Mouse (Mus musculus): Measurements from ENCODE around the gene Mink1. TPM values are rescaled to one million over a fixed set of nuclear protein-coding genes. Genes with fewer than 3 reads are reported as not detected.

Mink1 gene
- polyA plus RNA-seq, 1 experiment from 2014 or later = 63.2 TPM

GRCm38 (mm10) chr11:70586261-70586660 lies 23.6 kb downstream of the Mink1 start:
- DNase-seq (ENCODE audit: low read depth, low spot score) = no peak
- no peaks in the 10 kb centered on the region for H3K27me3 ChIP-seq
- in situ Hi-C loops (cut with MboI; ENCODE audit: low pct_unique_long_range_greater_than_20kb) = no loop called here
- ATAC-seq = no peak
- no peak for TF ChIP-seq CTCF (IDR thresholded peaks at IDR 0.05)
- CTCF ChIA-PET = interaction anchor here (1.0 to 2.6 kb wide), 3 partner anchors 14 to 24 kb away, joined by 3 to 8 read pairs (median 6); partner anchors contain the start of gene Mink1
- POLR2A ChIA-PET = interaction anchor here (0.8 kb wide), 1 partner anchor 61 kb away, joined by 3 read pairs; the partner anchor contains the start of gene Psmb6

GRCm38 (mm10) chr11:70586954-70587353 lies 24.3 kb downstream of the Mink1 start:
- TF ChIP-seq CTCF (IDR thresholded peaks at IDR 0.05) = no peak
- DNase-seq (ENCODE audit: low read depth, low spot score) (no peak), ATAC-seq (no peak)
- H3K27me3 ChIP-seq = no peaks in the 10 kb centered on the region
- CTCF ChIA-PET = interaction anchor here (2.4 to 2.6 kb wide), 2 partner anchors 14 to 24 kb away, joined by 6 to 8 read pairs; partner anchors contain the start of gene Mink1
- POLR2A ChIA-PET = interaction anchor here (1.6 kb wide), 1 partner anchor 10 kb away, joined by 3 read pairs; no protein-coding TSS in a partner anchor
- in situ Hi-C loops (cut with MboI; ENCODE audit: low pct_unique_long_range_greater_than_20kb) = no loop called here

GRCm38 (mm10) chr11:70591733-70592132 lies 29.1 kb downstream of the Mink1 start:
- no peak for TF ChIP-seq CTCF (IDR thresholded peaks at IDR 0.05)

DNA sequence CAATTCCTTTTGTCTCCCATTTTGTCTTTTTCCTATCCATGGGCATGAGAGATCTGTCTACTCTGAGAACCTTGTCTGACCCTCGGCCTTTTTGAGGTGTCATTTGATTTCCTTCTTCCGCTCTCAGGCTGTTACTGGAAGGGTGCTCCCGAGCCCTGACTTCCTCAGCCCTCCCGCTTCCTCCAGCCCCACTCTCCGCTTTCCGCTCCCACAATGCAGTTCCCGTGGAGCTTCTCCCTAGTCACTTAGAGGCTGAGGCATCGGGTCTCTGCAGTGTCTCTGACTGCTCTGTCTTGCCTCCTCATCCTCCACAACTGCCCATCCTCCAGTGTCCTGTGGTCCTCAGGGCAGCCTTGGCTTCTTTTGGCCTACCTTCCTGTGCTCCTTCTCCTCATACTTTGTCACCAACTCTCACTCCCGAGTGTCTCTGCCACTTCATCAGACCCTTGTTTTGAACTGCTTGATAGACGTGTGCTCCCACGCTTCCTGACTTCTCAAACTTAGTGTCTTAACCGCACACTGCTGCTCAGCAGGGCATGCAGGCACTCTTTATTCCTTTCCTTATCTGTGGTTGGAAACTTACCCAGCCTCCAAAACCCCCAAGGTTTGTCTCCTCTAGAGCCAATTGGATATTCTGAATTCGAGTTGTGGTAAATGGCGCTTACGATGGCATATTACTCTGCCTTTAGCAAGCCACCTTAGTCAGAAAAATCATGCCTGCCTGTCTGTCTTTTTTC lies 31.7 kb downstream of the Mink1 start:
- POLR2A ChIA-PET = no interaction called here
- in situ Hi-C loops (cut with MboI; ENCODE audit: low pct_unique_long_range_greater_than_20kb) = no loop called here
- no peak for TF ChIP-seq CTCF (IDR thresholded peaks at IDR 0.05)
- CTCF ChIA-PET = no interaction called here
- no peak for DNase-seq (ENCODE audit: low read depth, low spot score)
- no peak for ATAC-seq
- no peaks in the 10 kb centered on the region for H3K27me3 ChIP-seq

More at GRCm38 (mm10) chr11:70591733-70592132, 29.1 kb downstream of the Mink1 start:
- ATAC-seq = no peak
- no peak for DNase-seq (ENCODE audit: low read depth, low spot score)
- POLR2A ChIA-PET = no interaction called here
- H3K27me3 ChIP-seq = no peaks in the 10 kb centered on the region
- CTCF ChIA-PET = interaction anchor here (0.8 to 1.1 kb wide), 2 partner anchors 9 kb away, joined by 3 read pairs; no protein-coding TSS in a partner anchor
- in situ Hi-C loops (cut with MboI; ENCODE audit: low pct_unique_long_range_greater_than_20kb) = no loop called here

DNA sequence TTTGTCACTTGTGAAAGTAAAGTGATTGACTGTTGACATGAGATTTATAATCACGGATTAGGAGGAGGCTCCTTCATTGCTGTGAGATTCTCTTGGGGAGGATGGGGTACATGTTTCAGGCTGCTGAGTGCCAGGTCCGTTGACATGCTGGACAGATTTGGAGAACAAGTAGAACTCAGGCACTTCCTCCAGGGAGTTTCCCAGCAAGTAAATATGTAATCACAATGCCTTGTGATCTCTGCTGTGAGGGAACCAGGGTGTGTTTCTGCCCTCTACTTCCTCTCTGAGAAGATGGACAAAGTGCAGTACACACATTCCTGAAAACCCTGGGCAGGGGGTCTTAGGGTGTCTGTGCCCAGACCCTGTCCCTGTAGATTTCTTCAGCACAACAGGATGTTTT lies 33.0 kb downstream of the Mink1 start:
- no peak for TF ChIP-seq CTCF (IDR thresholded peaks at IDR 0.05)
- ChIA-PET POLR2A (no interaction called here), CTCF (no interaction called here)
- H3K27me3 ChIP-seq = no peaks in the 10 kb centered on the region
- in situ Hi-C loops (cut with MboI; ENCODE audit: low pct_unique_long_range_greater_than_20kb) = loop anchor here (5.0 kb wide), 1 partner anchor 53 kb away; the partner anchor contains the start of gene Pld2
- ATAC-seq = no peak
- no peak for DNase-seq (ENCODE audit: low read depth, low spot score)

- CTCF ChIA-PET = no interaction called here
- no peak for TF ChIP-seq CTCF (IDR thresholded peaks at IDR 0.05)
- no peaks in the 10 kb centered on the region for H3K27me3 ChIP-seq
- in situ Hi-C loops (cut with MboI; ENCODE audit: low pct_unique_long_range_greater_than_20kb) = loop anchor here (5.0 kb wide), 1 partner anchor 54 kb away; the partner anchor contains the start of gene Pld2
- ATAC-seq (no peak), DNase-seq (ENCODE audit: low read depth, low spot score) (no peak)
- POLR2A ChIA-PET = no interaction called here
Measured at GRCm38 (mm10) chr11:70596094-70596493, 33.4 kb downstream of the Mink1 start.

DNA sequence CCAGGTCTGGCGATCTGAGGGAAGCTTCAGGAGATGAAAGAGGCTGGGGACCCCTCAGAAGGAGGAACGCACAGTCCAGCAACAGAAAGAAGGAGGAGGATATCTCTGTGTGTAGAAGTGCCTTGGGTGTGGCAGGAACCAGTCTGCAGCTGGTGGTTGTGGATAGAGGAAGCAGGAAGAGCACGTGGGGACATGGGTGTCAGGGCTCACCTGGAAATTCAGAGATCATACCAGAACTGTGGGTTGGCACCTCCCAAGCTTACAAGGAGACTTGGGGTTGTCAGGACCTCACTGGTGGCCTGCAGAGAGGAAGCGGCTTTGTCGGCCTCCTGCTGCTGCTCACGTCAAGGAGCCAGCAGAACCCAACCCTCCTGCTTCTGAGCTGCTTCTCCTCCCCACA lies 34.6 kb downstream of the Mink1 start:
- no peak for TF ChIP-seq CTCF (IDR thresholded peaks at IDR 0.05)
- no peak for DNase-seq (ENCODE audit: low read depth, low spot score)
- CTCF ChIA-PET = interaction anchor here (2.1 kb wide), 1 partner anchor 72 kb away, joined by 6 read pairs; the partner anchor contains the start of gene Psmb6
- in situ Hi-C loops (cut with MboI; ENCODE audit: low pct_unique_long_range_greater_than_20kb) = loop anchor here (5.0 kb wide), 1 partner anchor 55 kb away; the partner anchor contains the start of gene Pld2
- POLR2A ChIA-PET = no interaction called here
- ATAC-seq = no peak
- H3K27me3 ChIP-seq = no peaks in the 10 kb centered on the region

DNA sequence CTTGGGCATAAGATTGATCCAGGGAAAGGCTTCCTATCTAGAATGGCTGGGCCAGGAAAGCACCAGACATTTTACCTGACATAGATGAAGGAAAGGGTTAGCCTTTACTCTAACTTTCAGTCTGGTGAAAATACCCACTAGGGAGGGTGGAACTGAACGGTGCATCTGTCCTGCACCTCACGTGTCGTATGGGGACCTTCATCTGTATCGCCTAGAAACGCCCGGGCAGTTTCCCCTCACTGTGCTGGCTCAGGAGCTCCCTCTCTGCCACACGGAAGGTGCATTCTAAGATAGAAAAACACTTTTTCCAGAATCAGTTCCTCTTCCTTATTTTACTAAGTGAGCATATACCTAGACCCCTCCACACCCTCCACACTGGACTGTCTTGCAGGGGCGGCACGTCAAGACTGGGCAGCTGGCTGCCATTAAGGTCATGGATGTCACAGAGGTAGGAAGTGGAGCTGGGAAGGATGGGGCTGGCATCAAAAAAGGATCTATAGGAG lies 35.8 kb downstream of the Mink1 start:
- no peak for DNase-seq (ENCODE audit: low read depth, low spot score)
- no peak for ATAC-seq
- TF ChIP-seq CTCF (IDR thresholded peaks at IDR 0.05) = no peak
- POLR2A ChIA-PET = interaction anchor here (0.5 kb wide), 1 partner anchor 35 kb away, joined by 3 read pairs; no protein-coding TSS in a partner anchor
- in situ Hi-C loops (cut with MboI; ENCODE audit: low pct_unique_long_range_greater_than_20kb) = loop anchor here (5.0 kb wide), 1 partner anchor 56 kb away; the partner anchor contains the start of gene Pld2
- CTCF ChIA-PET = interaction anchor here (0.9 to 2.1 kb wide), 2 partner anchors 11 to 74 kb away, joined by 4 to 6 read pairs; partner anchors contain the start of gene Psmb6
- H3K27me3 ChIP-seq = no peaks in the 10 kb centered on the region

DNA sequence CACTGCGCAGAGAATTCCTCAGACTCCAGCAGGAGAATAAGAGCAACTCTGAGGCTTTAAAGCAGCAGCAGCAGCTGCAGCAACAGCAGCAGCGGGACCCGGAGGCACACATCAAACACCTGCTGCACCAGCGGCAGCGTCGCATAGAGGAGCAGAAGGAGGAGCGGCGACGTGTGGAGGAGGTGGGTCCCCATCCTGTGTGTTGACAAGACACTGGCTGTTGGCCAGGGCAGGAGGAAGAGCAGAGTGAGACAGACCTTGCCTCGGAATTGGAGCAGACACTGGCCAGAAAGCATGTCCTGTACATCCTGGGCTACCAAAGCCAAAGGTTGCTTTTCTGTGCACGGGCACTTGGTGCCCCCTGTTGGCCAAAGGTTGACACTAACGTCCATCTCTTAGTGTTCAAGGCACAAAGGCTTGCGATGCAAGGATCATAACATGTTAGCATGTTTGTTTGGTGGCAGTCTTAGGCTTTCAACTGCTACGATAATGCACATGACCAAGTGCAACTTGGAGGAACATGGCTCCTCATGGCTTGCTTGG lies 42.4 kb downstream of the Mink1 start:
- POLR2A ChIA-PET = interaction anchor here (0.6 kb wide), 2 partner anchors 42 to 98 kb away, joined by 3 read pairs; no protein-coding TSS in a partner anchor
- CTCF ChIA-PET = no interaction called here

DNA sequence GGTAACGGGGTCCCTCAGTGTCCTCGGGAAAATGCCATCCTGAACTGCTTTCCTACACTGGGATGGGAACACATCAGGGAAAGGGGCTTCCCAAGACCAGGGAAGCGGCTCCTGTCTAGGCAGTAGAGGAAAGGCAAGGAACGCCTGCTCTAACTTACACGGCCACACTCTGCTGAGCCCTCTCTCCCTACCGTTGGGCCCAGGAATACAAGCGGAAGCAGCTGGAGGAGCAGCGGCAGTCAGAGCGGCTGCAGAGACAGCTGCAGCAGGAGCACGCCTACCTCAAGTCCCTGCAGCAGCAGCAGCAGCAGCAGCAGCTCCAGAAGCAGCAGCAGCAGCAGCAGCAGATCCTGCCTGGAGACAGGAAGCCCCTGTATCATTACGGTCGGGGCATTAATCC lies 44.0 kb downstream of the Mink1 start:
- in situ Hi-C loops (cut with MboI; ENCODE audit: low pct_unique_long_range_greater_than_20kb) = loop anchor here (5.0 kb wide), 1 partner anchor 89 kb away; the partner anchor contains the start of gene Gltpd2
- POLR2A ChIA-PET = no interaction called here

More for the DNA sequence above, 42.4 kb downstream of the Mink1 start:
- ATAC-seq (no peak), DNase-seq (ENCODE audit: low read depth, low spot score) (no peak)
- TF ChIP-seq CTCF (IDR thresholded peaks at IDR 0.05) = no peak
- in situ Hi-C loops (cut with MboI; ENCODE audit: low pct_unique_long_range_greater_than_20kb) = loop anchor here (5.0 kb wide), 1 partner anchor 88 kb away; the partner anchor contains the start of gene Gltpd2
- no peaks in the 10 kb centered on the region for H3K27me3 ChIP-seq

More for the DNA sequence above, 44.0 kb downstream of the Mink1 start:
- ATAC-seq = no peak
- H3K27me3 ChIP-seq = no peaks in the 10 kb centered on the region
- TF ChIP-seq CTCF (IDR thresholded peaks at IDR 0.05) = no peak
- DNase-seq (ENCODE audit: low read depth, low spot score) = no peak
- CTCF ChIA-PET = no interaction called here

All from Patski (cell line).